Mouse (Mus musculus) C2C12 (cell line): ENCODE data around the gene Zfhx3. TPM values are rescaled to one million over a fixed set of nuclear protein-coding genes. Genes with fewer than 3 reads are reported as not detected.

Experiments
- H3K27me3 ChIP-seq: one replicate; pipeline ENCODE4 v1.6.1; 2011; ENCODE audit not compliant: control insufficient read depth, insufficient read depth, insufficient read length
- H3K36me3 ChIP-seq: one replicate; pipeline ENCODE4 v1.6.1; 2011; ENCODE audit not compliant: control insufficient read depth, insufficient read depth
- H3K4me3 ChIP-seq: one replicate; pipeline ENCODE4 v1.5.1; 2011; ENCODE audit warnings: mild to moderate bottlenecking, control low read depth; ENCODE audit not compliant: poor library complexity, insufficient read depth, severe bottlenecking
- H3K79me2 ChIP-seq: one replicate; pipeline ENCODE4 v1.6.1; 2011; ENCODE audit not compliant: control insufficient read depth, insufficient read depth
- H3K79me3 ChIP-seq: one replicate; pipeline ENCODE4 v1.6.1; 2011; ENCODE audit warnings: low read depth, control low read depth
- H3ac ChIP-seq: one replicate; pipeline ENCODE3; 2011; ENCODE audit warnings: low read depth; ENCODE audit not compliant: control insufficient read depth, insufficient read length
- CEBPB ChIP-seq: IDR thresholded peaks from one replicate; pipeline ENCODE4 v1.6.1; 2011; ENCODE audit warnings: low read depth, mild to moderate bottlenecking, control low read depth, moderate library complexity
- CTCF ChIP-seq: IDR thresholded peaks from one replicate; pipeline ENCODE4 v1.5.1; 2011; ENCODE audit not compliant: control insufficient read depth, insufficient read depth, insufficient read length
- FOSL1 ChIP-seq: IDR thresholded peaks from one replicate; pipeline ENCODE4 v1.8.0; 2011; ENCODE audit warnings: mild to moderate bottlenecking, low read length; ENCODE audit not compliant: poor library complexity, insufficient read depth, severe bottlenecking
- MAX ChIP-seq: IDR thresholded peaks from one replicate; pipeline ENCODE4 v1.6.1; 2011; ENCODE audit warnings: mild to moderate bottlenecking, control low read depth
- MYOD1 ChIP-seq: IDR thresholded peaks from one replicate; pipeline ENCODE4 v1.6.1; 2011; ENCODE audit warnings: low read depth; ENCODE audit not compliant: control insufficient read depth, insufficient read length
- MYOG ChIP-seq: IDR thresholded peaks from one replicate; pipeline ENCODE4 v1.6.1; 2011; ENCODE audit not compliant: control insufficient read depth, insufficient read length; ENCODE audit errors: extremely low read depth
- USF1 ChIP-seq: IDR thresholded peaks from one replicate; pipeline ENCODE4 v1.6.1; 2011; ENCODE audit warnings: low read depth, mild to moderate bottlenecking, control low read depth, moderate library complexity
- polyA plus RNA-seq: library from polyadenylated mRNA; unstranded; fragments of >200 nt; fragmentation: generic; extraction: Trizol; gene quantifications from one replicate; pipeline ENCODE4 v1.2.1, GENCODE M21; 2012; ENCODE audit warnings: missing spikeins

Zfhx3 gene
- polyA plus RNA-seq, 1 experiment, result 4.3 TPM

DNA sequence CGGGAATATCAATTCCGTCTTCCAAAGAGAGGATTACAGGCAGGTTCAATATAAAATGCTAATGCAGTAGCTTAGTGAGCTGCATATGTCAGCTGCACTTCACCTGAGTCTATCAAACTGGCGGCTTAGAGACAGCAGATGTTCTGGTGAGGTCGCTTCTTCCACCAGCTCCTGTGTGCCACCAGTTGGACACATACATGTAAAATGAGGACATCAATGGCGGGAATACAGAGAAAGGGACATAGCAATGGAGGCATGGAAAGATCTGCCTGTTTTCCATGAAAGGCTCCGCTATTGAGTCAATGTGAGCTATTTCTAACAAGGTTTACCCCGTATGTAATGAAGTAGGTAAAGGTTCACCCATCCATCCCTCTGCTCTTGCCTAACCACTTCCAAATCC, 587.0 kb downstream of the Zfhx3 start:
- no peak for TF ChIP-seq MAX
- TF ChIP-seq USF1, result no peak
- no peak for TF ChIP-seq MYOD1
- TF ChIP-seq MYOG, result no peak
- no peak for TF ChIP-seq CEBPB
- TF ChIP-seq FOSL1, result no peak
- no peak for TF ChIP-seq CTCF
- Histone ChIP-seq H3K27me3 (no peaks in the 10 kb centered on the region), H3ac (no peak overlapping the region), H3K36me3 (no peaks in the 10 kb centered on the region), H3K79me2 (no peaks in the 10 kb centered on the region), H3K79me3 (no peaks in the 10 kb centered on the region), H3K4me3 (no peak overlapping the region)

DNA sequence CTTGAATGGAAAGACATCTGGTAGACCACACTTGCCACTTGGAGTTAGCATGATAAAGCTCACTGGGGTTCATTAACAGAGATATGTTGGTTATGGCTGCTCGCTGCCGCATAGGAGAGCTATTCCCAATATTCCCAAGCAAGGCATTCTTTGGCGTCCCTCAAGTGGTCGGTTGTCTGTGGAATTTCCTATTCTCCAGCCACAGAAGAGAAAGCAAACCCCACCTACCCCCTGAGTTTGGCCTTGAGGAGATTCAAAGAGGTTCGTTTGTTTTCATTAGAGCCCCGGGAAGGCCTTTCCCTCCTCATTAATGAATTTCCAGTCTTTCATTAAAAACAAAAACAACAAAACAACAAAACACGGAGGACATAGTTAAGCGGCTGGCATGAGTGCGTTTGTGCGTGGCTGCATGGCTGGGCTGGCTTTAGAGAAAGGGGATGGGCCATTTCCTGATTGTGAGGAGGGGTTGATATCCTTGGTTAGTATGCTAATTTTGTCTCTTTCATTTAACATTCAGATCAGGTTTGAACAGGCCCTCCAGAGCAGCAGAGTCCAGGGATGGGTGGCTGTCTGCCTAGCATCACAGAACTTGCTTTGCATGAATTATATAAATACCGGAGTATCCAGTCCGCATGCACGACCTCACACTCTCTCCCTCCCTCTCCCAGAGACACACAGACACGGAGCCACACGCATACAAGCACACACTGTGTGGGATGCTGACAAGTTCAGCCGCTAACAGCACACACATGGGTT, 592.9 kb downstream of the Zfhx3 start:
- TF ChIP-seq MYOG (no peak), CEBPB (no peak), FOSL1 (no peak), USF1 (no peak), CTCF (no peak), MAX (no peak), MYOD1 (no peak)
- Histone ChIP-seq H3K36me3 (no peaks in the 10 kb centered on the region), H3K4me3 (no peak overlapping the region), H3K27me3 (no peaks in the 10 kb centered on the region), H3K79me2 (no peaks in the 10 kb centered on the region), H3ac (no peak overlapping the region), H3K79me3 (no peaks in the 10 kb centered on the region)

DNA sequence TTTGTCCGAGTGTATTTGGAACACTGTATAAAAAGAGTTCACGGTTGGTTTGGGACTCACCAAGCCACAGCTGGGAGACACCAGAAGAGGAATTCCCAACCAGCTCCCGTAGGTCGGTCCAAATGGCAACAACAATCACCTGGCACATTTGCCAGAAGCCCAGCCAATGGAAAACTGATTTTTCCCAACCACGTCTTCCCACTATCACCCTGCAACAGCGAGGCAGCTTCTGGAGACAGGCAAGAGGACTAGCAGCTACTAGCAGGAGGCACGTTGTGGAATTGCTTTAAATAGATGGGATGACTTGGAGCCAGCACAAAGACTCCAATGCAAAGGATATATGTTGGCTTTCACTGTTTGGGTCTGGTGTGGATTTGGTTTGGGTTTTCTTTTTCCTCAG, 593.7 kb downstream of the Zfhx3 start:
- H3K79me3 ChIP-seq, result no peaks in the 10 kb centered on the region
- H3K4me3 ChIP-seq, result no peak overlapping the region
- H3K79me2 ChIP-seq, result no peaks in the 10 kb centered on the region
- H3K36me3 ChIP-seq, result no peaks in the 10 kb centered on the region
- H3ac ChIP-seq, result no peak overlapping the region
- H3K27me3 ChIP-seq, result no peaks in the 10 kb centered on the region
- no peak for TF ChIP-seq CEBPB
- no peak for TF ChIP-seq USF1
- TF ChIP-seq MAX, result no peak

DNA sequence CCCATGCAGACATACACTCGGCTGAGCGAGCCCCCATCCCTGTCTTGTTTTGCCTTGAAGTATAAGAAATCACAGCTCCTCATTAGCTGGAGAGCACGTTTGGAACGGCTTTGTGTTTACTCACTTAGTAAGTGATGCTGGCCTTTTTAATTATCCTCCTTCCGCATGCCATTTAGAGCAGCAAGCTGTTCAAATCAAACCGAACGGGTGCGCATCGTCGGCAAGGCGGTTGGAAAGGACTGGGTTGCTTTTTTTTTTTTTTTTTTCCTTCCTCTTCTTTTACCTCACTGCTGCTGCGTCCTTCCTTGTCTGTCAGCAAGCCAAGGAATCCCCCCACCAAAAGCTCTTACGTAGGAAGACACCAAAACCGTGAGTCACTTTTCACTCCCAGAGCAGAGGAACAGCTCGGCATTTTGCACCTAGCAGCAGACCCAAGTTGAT, 594.5 kb downstream of the Zfhx3 start:
- no peaks in the 10 kb centered on the region for H3K79me3 ChIP-seq
- H3K4me3 ChIP-seq, result no peak overlapping the region
- H3K27me3 ChIP-seq, result no peaks in the 10 kb centered on the region
- H3ac ChIP-seq, result no peak overlapping the region
- TF ChIP-seq MYOD1 (no peak), CEBPB (no peak), FOSL1 (no peak), USF1 (no peak), CTCF (no peak)
- no peaks in the 10 kb centered on the region for H3K36me3 ChIP-seq
- H3K79me2 ChIP-seq, result no peaks in the 10 kb centered on the region

DNA sequence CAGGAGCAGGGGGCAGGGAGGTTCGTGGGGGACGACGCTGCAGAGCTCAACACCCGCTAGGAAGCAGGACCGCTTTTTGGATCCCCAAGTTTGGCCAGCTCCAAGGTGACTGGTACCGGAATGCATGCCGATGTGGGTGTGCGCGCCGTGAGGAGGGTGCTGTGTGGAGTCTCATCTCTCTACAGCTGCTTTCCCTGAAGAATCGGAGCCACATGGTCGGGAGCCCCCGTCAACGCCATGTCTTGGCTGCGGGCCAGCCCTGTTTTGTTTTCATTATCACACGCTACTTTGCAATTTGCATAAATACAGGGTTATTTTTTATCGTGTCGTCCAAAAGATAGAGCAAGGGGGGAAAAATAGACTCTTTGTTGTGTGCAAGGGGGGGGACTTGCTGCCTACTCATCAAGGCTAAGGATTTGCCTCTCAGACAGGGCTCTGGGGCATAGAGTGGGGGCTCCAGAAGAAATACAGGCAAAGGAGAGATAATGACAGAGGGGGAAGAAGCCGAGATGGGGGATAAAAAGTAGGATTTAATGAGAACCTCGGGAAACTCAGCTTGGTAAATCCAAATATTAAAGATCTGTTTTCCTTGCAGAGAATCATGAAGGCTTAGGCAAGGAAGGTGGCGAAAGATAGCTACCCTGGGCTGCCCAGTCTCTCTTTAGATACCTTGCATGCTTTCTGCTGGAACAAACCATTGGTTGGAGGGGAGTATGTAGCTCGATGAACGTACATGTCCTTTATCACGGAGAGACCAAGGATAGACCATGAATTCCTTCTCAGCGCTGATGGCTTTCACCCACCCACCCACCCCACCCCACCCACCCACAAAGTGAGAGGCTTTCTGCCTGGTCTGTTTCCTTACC, 595.5 kb downstream of the Zfhx3 start:
- no peaks in the 10 kb centered on the region for H3K27me3 ChIP-seq
- H3K36me3 ChIP-seq, result no peaks in the 10 kb centered on the region
- H3K79me2 ChIP-seq, result no peaks in the 10 kb centered on the region
- H3K79me3 ChIP-seq, result no peaks in the 10 kb centered on the region
- no peak overlapping the region for H3K4me3 ChIP-seq
- TF ChIP-seq CTCF (no peak), CEBPB (no peak), FOSL1 (no peak), MYOD1 (no peak), MYOG (no peak), USF1 (no peak)
- no peak overlapping the region for H3ac ChIP-seq
